Mouse (Mus musculus) CD8-positive naive resting alpha-beta T cell, adult 57 days (primary cell): ENCODE results near the gene Hc. TPM values are rescaled to one million over a fixed set of nuclear protein-coding genes. Genes with fewer than 3 reads are reported as not detected.

ENCODE experiments used
- total RNA-seq: library from RNA; stranded (reverse); gene quantifications from one replicate; pipeline ENCODE4 v1.2.4, GENCODE M21; 2023

Hc gene
- total RNA-seq: not detected

GRCm38 (mm10) chr2:35061338-35061737 is at the start of gene Hc:
TSS of gene Hc (minus strand) at chr2:35061438.

GRCm38 (mm10) chr2:35109141-35109923 is 48.1 kb upstream of the Hc start, which contains the start of gene Cntrl:
TSS of gene Cntrl (plus strand) at chr2:35109492.

GRCm38 (mm10) chr2:35101443-35101842 is 40.2 kb upstream of the Hc start, which contains the start of gene AI182371:
TSS of gene AI182371 (minus strand) at chr2:35101543.

GRCm38 (mm10) chr2:34961481-34962036 is 99.7 kb downstream of the Hc start, which contains the start of gene Traf1:
TSS of gene Traf1 (minus strand) at chr2:34961772.

Other genes with a start within 250 kb of the Hc start
- 100 TPM for gene Fbxw2, start 235.1 kb downstream of the Hc start, total RNA-seq
- gene Gm34653, start 228.4 kb downstream of the Hc start, total RNA-seq: not detected
- not detected for gene Cutal, start 187.0 kb downstream of the Hc start, total RNA-seq
- 28.4 TPM for gene Psmd5, start 186.5 kb downstream of the Hc start, total RNA-seq
- gene Phf19, start 147.4 kb downstream of the Hc start, total RNA-seq: 3.3 TPM
- gene Traf1, start 99.7 kb downstream of the Hc start, total RNA-seq: 218 TPM
- 1.6 TPM for gene AI182371, start 40.1 kb upstream of the Hc start, total RNA-seq
- 120 TPM for gene Cntrl, start 48.1 kb upstream of the Hc start, total RNA-seq
- gene Rab14, start 139.7 kb upstream of the Hc start, total RNA-seq: 142 TPM
- 19.8 TPM for gene Gsn, start 194.9 kb upstream of the Hc start, total RNA-seq